Mouse (Mus musculus): Measurements from ENCODE around the gene Asic4.

- TF ChIP-seq GATA1 (IDR thresholded peaks at IDR 0.05; ENCODE audit: low read length) (no peak), TAL1 (IDR thresholded peaks at IDR 0.05; ENCODE audit: low read length) (no peak)
Observed at GRCm38 (mm10) chr1:75458789-75459684, 8.8 kb downstream of the Asic4 start.

Measured in erythroblast, embryonic 14.5 days (primary cell).